Mouse (Mus musculus): ENCODE measurements around the gene St8sia4.

St8sia4 gene

GRCm38 (mm10) chr1:95667435-95668252 lies at the start of gene St8sia4:
Gene St8sia4, minus strand, starts transcription at chr1:95667571.
- DNase-seq (ENCODE audit: low read depth, low spot score) = peak; percentile 94

GRCm38 (mm10) chr1:95709181-95709580 lies 41.8 kb upstream of the St8sia4 start:
- no peak for DNase-seq (ENCODE audit: low read depth, low spot score)

GRCm38 (mm10) chr1:95699903-95700302 lies 32.5 kb upstream of the St8sia4 start:
- no peak for DNase-seq (ENCODE audit: low read depth, low spot score)

- DNase-seq (ENCODE audit: low read depth, low spot score) = no peak
These were observed 6.7 kb upstream of the St8sia4 start for GRCm38 (mm10) chr1:95674052-95674451.

- peak; percentile 36 for DNase-seq (ENCODE audit: low read depth, low spot score)
These were observed 958 bp upstream of the St8sia4 start for GRCm38 (mm10) chr1:95668253-95668805.

GRCm38 (mm10) chr1:95666541-95667320 lies 640 bp downstream of the St8sia4 start:
- peak; percentile 26 for DNase-seq (ENCODE audit: low read depth, low spot score)

- DNase-seq (ENCODE audit: low read depth, low spot score) = peak; percentile 44
These were observed 1.4 kb downstream of the St8sia4 start for GRCm38 (mm10) chr1:95665951-95666484.

GRCm38 (mm10) chr1:95664969-95665702 lies 2.2 kb downstream of the St8sia4 start:
- peak; percentile 51 for DNase-seq (ENCODE audit: low read depth, low spot score)

- DNase-seq (ENCODE audit: low read depth, low spot score) = peak; percentile 44
These were observed 3.0 kb downstream of the St8sia4 start for GRCm38 (mm10) chr1:95664321-95664825.

- DNase-seq (ENCODE audit: low read depth, low spot score) = no peak
These were observed 10.2 kb downstream of the St8sia4 start for GRCm38 (mm10) chr1:95657051-95657668.

- no peak for DNase-seq (ENCODE audit: low read depth, low spot score)
These were observed 11.8 kb downstream of the St8sia4 start for GRCm38 (mm10) chr1:95655564-95655963.

GRCm38 (mm10) chr1:95653445-95653844 lies 13.9 kb downstream of the St8sia4 start:
- DNase-seq (ENCODE audit: low read depth, low spot score) = no peak

- no peak for DNase-seq (ENCODE audit: low read depth, low spot score)
These were observed 23.1 kb downstream of the St8sia4 start for GRCm38 (mm10) chr1:95644292-95644691.

- no peak for DNase-seq (ENCODE audit: low read depth, low spot score)
These were observed 28.4 kb downstream of the St8sia4 start for GRCm38 (mm10) chr1:95639001-95639400.

- DNase-seq (ENCODE audit: low read depth, low spot score) = no peak
These were observed 43.0 kb downstream of the St8sia4 start for GRCm38 (mm10) chr1:95624376-95624775.

GRCm38 (mm10) chr1:95618647-95619046 lies 48.7 kb downstream of the St8sia4 start:
- DNase-seq (ENCODE audit: low read depth, low spot score) = no peak

GRCm38 (mm10) chr1:95618125-95618524 lies 49.2 kb downstream of the St8sia4 start:
- DNase-seq (ENCODE audit: low read depth, low spot score) = no peak

- DNase-seq (ENCODE audit: low read depth, low spot score) = no peak
These were observed 57.4 kb downstream of the St8sia4 start for GRCm38 (mm10) chr1:95610017-95610416.

GRCm38 (mm10) chr1:95609045-95609444 lies 58.3 kb downstream of the St8sia4 start:
- no peak for DNase-seq (ENCODE audit: low read depth, low spot score)

- DNase-seq (ENCODE audit: low read depth, low spot score) = no peak
These were observed 61.9 kb downstream of the St8sia4 start for GRCm38 (mm10) chr1:95605458-95605857.

GRCm38 (mm10) chr1:95598108-95598507 lies 69.3 kb downstream of the St8sia4 start:
- DNase-seq (ENCODE audit: low read depth, low spot score) = no peak

Data from brain, adult 2 months (tissue).